Mouse (Mus musculus) right cerebral cortex, postnatal 14 days (tissue): ENCODE results near the gene Map2k2.
"Not testable (repeated sequence)": the region's sequence is repeated elsewhere in the genome, so short reads cannot be mapped to it uniquely, and the experiment has no call there.

Experiments used
- DNase-seq: peaks from one replicate; pipeline ENCODE4 v3.0.0; 2022

Map2k2 gene

DNA sequence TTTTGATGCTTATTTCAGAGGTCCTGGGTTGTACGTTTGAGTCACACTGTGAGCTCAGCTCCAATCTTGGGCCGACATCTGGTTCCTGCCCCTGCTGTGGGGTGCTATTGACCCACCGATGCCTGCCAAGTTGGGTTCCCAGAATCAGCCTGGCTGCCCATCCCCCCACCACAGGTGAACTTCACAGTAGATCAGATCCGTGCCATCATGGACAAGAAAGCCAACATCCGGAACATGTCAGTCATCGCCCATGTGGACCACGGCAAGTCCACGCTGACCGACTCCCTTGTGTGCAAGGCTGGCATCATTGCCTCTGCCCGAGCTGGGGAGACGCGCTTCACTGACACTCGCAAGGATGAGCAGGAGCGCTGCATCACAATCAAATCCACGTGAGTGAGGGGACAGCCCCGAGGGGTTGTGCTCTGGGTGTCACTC is 71.8 kb downstream of the Map2k2 start:
- DNase-seq, result no peak

- DNase-seq, result no peak
These were observed 72.4 kb downstream of the Map2k2 start for GRCm38 (mm10) chr10:81177958-81178712.

DNA sequence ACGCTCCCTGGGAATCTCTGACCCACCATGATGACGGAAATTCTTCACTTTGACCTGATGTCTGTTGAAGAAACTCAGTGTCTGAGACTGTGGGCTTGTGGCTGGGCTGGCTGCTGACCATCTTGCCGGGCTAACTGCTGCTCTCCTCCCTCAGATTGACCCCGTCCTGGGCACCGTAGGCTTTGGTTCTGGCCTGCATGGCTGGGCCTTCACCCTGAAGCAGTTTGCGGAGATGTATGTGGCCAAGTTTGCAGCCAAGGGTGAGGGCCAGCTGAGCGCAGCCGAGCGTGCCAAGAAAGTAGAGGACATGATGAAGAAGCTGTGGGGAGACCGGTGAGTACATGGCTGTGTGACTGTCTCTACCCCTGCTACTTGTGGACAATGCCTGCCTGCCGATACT is 73.2 kb downstream of the Map2k2 start:
- DNase-seq, result no peak

- DNase-seq, result no peak
These were observed 74.0 kb downstream of the Map2k2 start for GRCm38 (mm10) chr10:81179451-81180342.

GRCm38 (mm10) chr10:81180946-81181345 is 75.2 kb downstream of the Map2k2 start:
- no peak for DNase-seq

GRCm38 (mm10) chr10:81181860-81182259 is 76.1 kb downstream of the Map2k2 start:
- DNase-seq, result not testable (repeated sequence)

DNA sequence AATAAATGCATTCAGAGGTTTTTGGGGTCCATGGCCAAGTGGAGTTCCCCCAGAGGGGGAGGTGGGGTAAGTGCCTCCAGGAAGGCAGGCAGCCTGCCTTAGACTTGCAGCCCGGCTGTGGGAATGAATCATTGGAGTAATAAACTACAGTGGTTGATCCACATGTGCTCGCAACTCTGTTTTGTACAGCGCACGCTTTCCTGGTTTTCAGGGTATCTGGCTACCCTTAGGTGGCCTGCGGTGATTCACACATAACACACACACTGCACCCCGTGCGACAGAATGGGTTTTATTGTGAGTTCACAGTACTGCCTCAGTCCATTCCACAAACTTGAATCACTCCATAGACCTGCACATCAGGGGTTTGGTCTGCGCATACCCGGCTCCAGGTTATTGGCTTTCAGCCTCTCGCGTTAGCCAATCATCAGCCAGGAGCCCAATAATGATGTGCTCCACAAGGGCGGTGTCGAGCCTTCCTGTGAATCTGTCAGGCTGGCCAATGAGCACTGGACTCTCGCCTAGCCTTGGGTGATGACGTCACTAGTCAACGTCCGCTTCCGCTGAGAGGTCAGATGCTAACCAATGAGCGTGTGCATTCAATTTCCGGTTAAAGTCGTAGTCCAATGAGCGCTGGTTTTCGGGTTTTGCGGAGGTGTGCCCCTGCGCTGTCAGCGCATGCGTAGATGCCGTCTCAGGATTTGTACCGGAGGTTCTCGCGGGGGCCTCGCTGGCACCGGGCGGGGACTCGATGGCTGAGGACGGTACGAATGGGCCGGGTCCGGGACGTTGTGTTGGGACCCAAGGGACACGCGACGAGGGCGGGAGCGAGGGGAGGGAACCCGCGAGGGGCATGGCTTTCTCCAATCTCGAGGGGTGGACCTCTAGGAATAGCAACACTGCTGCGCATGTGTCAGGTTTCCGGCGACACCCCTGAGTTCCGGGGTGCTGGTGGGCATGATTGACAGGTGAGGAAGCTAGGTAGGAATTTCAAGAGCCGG is 76.9 kb downstream of the Map2k2 start, which contains the start of gene Dapk3:
Dapk3 (plus strand) TSS at position 670 of the 998 bp plus-strand sequence.
- DNase-seq, result peak; percentile 94
